Mouse (Mus musculus): ENCODE data around the gene Map4k5. TPM values are rescaled to one million over a fixed set of nuclear protein-coding genes. Genes with fewer than 3 reads are reported as not detected.

Map4k5 gene
- polyA plus RNA-seq, 1 experiment: 107 TPM

DNA sequence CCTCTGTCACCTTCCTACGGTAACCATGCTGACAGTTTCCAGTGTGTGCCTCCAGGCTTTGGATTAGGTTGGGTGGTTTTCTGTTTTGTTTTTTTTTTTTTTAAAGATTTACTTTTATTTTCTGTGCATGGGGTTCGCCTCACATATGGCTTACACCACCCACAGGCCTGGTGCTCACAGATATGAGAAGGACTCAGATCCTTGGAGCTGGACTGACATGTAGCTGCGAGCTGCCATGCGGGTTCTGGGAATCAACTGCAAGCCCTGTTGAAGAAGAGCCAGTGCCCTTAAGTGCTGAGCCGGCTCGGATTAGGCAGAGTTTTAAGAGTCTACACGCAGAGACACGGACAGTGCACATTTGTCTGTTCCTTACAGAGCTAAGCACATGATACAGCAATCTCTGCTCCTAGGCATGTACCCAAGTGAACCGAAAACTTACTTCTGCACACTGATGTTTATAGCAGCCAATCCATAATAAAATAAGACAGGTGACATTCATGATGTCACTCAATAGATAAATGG lies 15.1 kb downstream of the Map4k5 start:
- no peaks in the 10 kb centered on the region for H3K27me3 ChIP-seq (ENCODE audit: control insufficient read depth, insufficient read depth, low read length, poor library complexity, severe bottlenecking)
- no peak for TF ChIP-seq CTCF (IDR thresholded peaks at IDR 0.05; ENCODE audit: low read depth, low read length)
- no peak for TF ChIP-seq EP300 (IDR thresholded peaks at IDR 0.05; ENCODE audit: insufficient read depth, low read depth, low read length)
- no peak for TF ChIP-seq POLR2A (IDR thresholded peaks at IDR 0.05; ENCODE audit: insufficient read depth, low read length)
- peaks cover 2% of the 10 kb centered on the region for H3K4me1 ChIP-seq (ENCODE audit: control insufficient read depth, insufficient read depth, low read length)
- H3K9ac ChIP-seq (ENCODE audit: low read depth, poor library complexity, severe bottlenecking): no peak overlapping the region
- no peaks in the 10 kb centered on the region for H3K9me3 ChIP-seq (replicated peaks; ENCODE audit: control insufficient read depth, insufficient read depth, low read length, poor library complexity, severe bottlenecking)
- H3K36me3 ChIP-seq (ENCODE audit: control insufficient read depth, insufficient read depth, low read length, poor library complexity, severe bottlenecking): no peaks in the 10 kb centered on the region
- H3K4me3 ChIP-seq (ENCODE audit: low read depth, low read length): no peak overlapping the region
- H3K27ac ChIP-seq (ENCODE audit: insufficient read depth, low read length): peak overlapping the region; percentile 91

GRCm38 (mm10) chr12:69871632-69872031 lies 21.4 kb downstream of the Map4k5 start:
- no peak overlapping the region for H3K27ac ChIP-seq (ENCODE audit: insufficient read depth, low read length)
- no peaks in the 10 kb centered on the region for H3K36me3 ChIP-seq (ENCODE audit: control insufficient read depth, insufficient read depth, low read length, poor library complexity, severe bottlenecking)
- H3K4me3 ChIP-seq (ENCODE audit: low read depth, low read length): no peak overlapping the region
- no peak overlapping the region for H3K9ac ChIP-seq (ENCODE audit: low read depth, poor library complexity, severe bottlenecking)
- H3K9me3 ChIP-seq (replicated peaks; ENCODE audit: control insufficient read depth, insufficient read depth, low read length, poor library complexity, severe bottlenecking): no peaks in the 10 kb centered on the region
- no peaks in the 10 kb centered on the region for H3K4me1 ChIP-seq (ENCODE audit: control insufficient read depth, insufficient read depth, low read length)
- TF ChIP-seq POLR2A (IDR thresholded peaks at IDR 0.05; ENCODE audit: insufficient read depth, low read length) (no peak), EP300 (IDR thresholded peaks at IDR 0.05; ENCODE audit: insufficient read depth, low read depth, low read length) (no peak), CTCF (IDR thresholded peaks at IDR 0.05; ENCODE audit: low read depth, low read length) (no peak)
- no peaks in the 10 kb centered on the region for H3K27me3 ChIP-seq (ENCODE audit: control insufficient read depth, insufficient read depth, low read length, poor library complexity, severe bottlenecking)

GRCm38 (mm10) chr12:69867338-69867737 lies 25.7 kb downstream of the Map4k5 start:
- TF ChIP-seq POLR2A (IDR thresholded peaks at IDR 0.05; ENCODE audit: insufficient read depth, low read length): no peak
- TF ChIP-seq CTCF (IDR thresholded peaks at IDR 0.05; ENCODE audit: low read depth, low read length): no peak
- TF ChIP-seq EP300 (IDR thresholded peaks at IDR 0.05; ENCODE audit: insufficient read depth, low read depth, low read length): no peak
- no peak overlapping the region for H3K4me3 ChIP-seq (ENCODE audit: low read depth, low read length)
- H3K9ac ChIP-seq (ENCODE audit: low read depth, poor library complexity, severe bottlenecking): no peak overlapping the region
- H3K4me1 ChIP-seq (ENCODE audit: control insufficient read depth, insufficient read depth, low read length): no peaks in the 10 kb centered on the region
- H3K9me3 ChIP-seq (replicated peaks; ENCODE audit: control insufficient read depth, insufficient read depth, low read length, poor library complexity, severe bottlenecking): no peaks in the 10 kb centered on the region
- H3K36me3 ChIP-seq (ENCODE audit: control insufficient read depth, insufficient read depth, low read length, poor library complexity, severe bottlenecking): no peaks in the 10 kb centered on the region; the same call in 1 of the 2 replicates
- no peak overlapping the region for H3K27ac ChIP-seq (ENCODE audit: insufficient read depth, low read length)
- H3K27me3 ChIP-seq (ENCODE audit: control insufficient read depth, insufficient read depth, low read length, poor library complexity, severe bottlenecking): no peaks in the 10 kb centered on the region

GRCm38 (mm10) chr12:69864164-69864692 lies 28.8 kb downstream of the Map4k5 start:
- Histone ChIP-seq H3K27me3 (ENCODE audit: control insufficient read depth, insufficient read depth, low read length, poor library complexity, severe bottlenecking) (no peaks in the 10 kb centered on the region), H3K4me1 (ENCODE audit: control insufficient read depth, insufficient read depth, low read length) (no peaks in the 10 kb centered on the region), H3K36me3 (ENCODE audit: control insufficient read depth, insufficient read depth, low read length, poor library complexity, severe bottlenecking) (no peaks in the 10 kb centered on the region; the same call in 1 of the 2 replicates), H3K9me3 (replicated peaks; ENCODE audit: control insufficient read depth, insufficient read depth, low read length, poor library complexity, severe bottlenecking) (no peaks in the 10 kb centered on the region), H3K27ac (ENCODE audit: insufficient read depth, low read length) (no peak overlapping the region), H3K9ac (ENCODE audit: low read depth, poor library complexity, severe bottlenecking) (no peak overlapping the region), H3K4me3 (ENCODE audit: low read depth, low read length) (no peak overlapping the region)
- TF ChIP-seq CTCF (IDR thresholded peaks at IDR 0.05; ENCODE audit: low read depth, low read length) (no peak), POLR2A (IDR thresholded peaks at IDR 0.05; ENCODE audit: insufficient read depth, low read length) (no peak), EP300 (IDR thresholded peaks at IDR 0.05; ENCODE audit: insufficient read depth, low read depth, low read length) (no peak)

- no peak overlapping the region for H3K9ac ChIP-seq (ENCODE audit: low read depth, poor library complexity, severe bottlenecking)
- H3K27me3 ChIP-seq (ENCODE audit: control insufficient read depth, insufficient read depth, low read length, poor library complexity, severe bottlenecking): no peaks in the 10 kb centered on the region
- no peak overlapping the region for H3K4me3 ChIP-seq (ENCODE audit: low read depth, low read length)
- no peak overlapping the region for H3K27ac ChIP-seq (ENCODE audit: insufficient read depth, low read length)
- H3K4me1 ChIP-seq (ENCODE audit: control insufficient read depth, insufficient read depth, low read length): no peaks in the 10 kb centered on the region
- H3K9me3 ChIP-seq (replicated peaks; ENCODE audit: control insufficient read depth, insufficient read depth, low read length, poor library complexity, severe bottlenecking): no peaks in the 10 kb centered on the region
- TF ChIP-seq EP300 (IDR thresholded peaks at IDR 0.05; ENCODE audit: insufficient read depth, low read depth, low read length): no peak
- no peak for TF ChIP-seq CTCF (IDR thresholded peaks at IDR 0.05; ENCODE audit: low read depth, low read length)
- no peak for TF ChIP-seq POLR2A (IDR thresholded peaks at IDR 0.05; ENCODE audit: insufficient read depth, low read length)
- no peaks in the 10 kb centered on the region; the same call in 1 of the 2 replicates for H3K36me3 ChIP-seq (ENCODE audit: control insufficient read depth, insufficient read depth, low read length, poor library complexity, severe bottlenecking)
These were observed 29.5 kb downstream of the Map4k5 start for GRCm38 (mm10) chr12:69863505-69863904.

GRCm38 (mm10) chr12:69858847-69859246 lies 34.2 kb downstream of the Map4k5 start:
- TF ChIP-seq CTCF (IDR thresholded peaks at IDR 0.05; ENCODE audit: low read depth, low read length): no peak
- no peak for TF ChIP-seq EP300 (IDR thresholded peaks at IDR 0.05; ENCODE audit: insufficient read depth, low read depth, low read length)
- TF ChIP-seq POLR2A (IDR thresholded peaks at IDR 0.05; ENCODE audit: insufficient read depth, low read length): no peak
- Histone ChIP-seq H3K4me3 (ENCODE audit: low read depth, low read length) (no peak overlapping the region), H3K9me3 (replicated peaks; ENCODE audit: control insufficient read depth, insufficient read depth, low read length, poor library complexity, severe bottlenecking) (no peaks in the 10 kb centered on the region), H3K27me3 (ENCODE audit: control insufficient read depth, insufficient read depth, low read length, poor library complexity, severe bottlenecking) (no peaks in the 10 kb centered on the region), H3K9ac (ENCODE audit: low read depth, poor library complexity, severe bottlenecking) (no peak overlapping the region), H3K4me1 (ENCODE audit: control insufficient read depth, insufficient read depth, low read length) (no peaks in the 10 kb centered on the region), H3K27ac (ENCODE audit: insufficient read depth, low read length) (no peak overlapping the region), H3K36me3 (ENCODE audit: control insufficient read depth, insufficient read depth, low read length, poor library complexity, severe bottlenecking) (no peaks in the 10 kb centered on the region; the same call in none of the 2 replicates)

Data from ES-Bruce4 (cell line).